Mouse (Mus musculus): ENCODE data around the gene Ldb3.
A peak's percentile ranks its signal among the peaks of the same experiment; 100 is the strongest.

Ldb3 gene

GRCm38 (mm10) chr14:34588498-34588897 lies at the start of gene Ldb3:
Gene Ldb3, minus strand, starts transcription at chr14:34588682.
- no peak for DNase-seq (ENCODE audit: low read depth, low spot score)

GRCm38 (mm10) chr14:34635721-34636120 lies 47.2 kb upstream of the Ldb3 start:
- DNase-seq (ENCODE audit: low read depth, low spot score): no peak

- no peak for DNase-seq (ENCODE audit: low read depth, low spot score)
Measured at GRCm38 (mm10) chr14:34635192-34635591, 46.7 kb upstream of the Ldb3 start.

DNA sequence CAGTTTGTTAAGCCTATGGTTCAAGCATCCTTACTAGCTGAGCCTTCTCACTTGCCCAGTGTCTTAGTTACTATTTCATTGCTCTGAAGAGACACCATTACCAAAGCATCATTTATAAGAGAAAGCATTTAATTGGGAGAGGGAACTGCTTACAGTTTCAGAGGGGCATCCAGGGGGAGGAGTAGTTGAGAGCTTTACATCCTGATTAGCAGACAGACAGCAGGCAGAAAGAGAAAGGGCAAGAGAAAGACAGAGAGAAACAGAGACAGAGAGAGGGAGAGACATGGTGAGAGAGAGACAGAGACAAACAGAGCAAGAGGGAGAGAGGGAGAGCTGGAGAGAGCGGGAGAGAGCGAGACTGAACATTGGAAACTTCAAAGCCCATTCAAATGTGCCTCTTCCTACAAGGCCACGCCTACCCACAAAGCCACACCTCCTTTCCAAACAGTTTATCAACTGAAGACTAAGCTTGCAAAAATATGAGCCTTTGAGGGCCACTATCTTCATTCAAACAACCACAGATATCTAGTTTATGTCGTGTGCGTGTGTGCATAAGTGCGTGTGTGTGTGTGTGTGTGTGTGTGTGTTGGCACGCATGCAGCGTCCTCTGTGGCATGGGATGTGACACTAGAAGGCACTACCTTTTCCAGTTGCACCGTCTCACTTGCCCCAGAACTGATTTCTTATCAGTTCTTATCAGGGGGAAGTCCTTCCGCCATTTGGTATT lies 44.4 kb upstream of the Ldb3 start:
- no peak for DNase-seq (ENCODE audit: low read depth, low spot score)

- no peak for DNase-seq (ENCODE audit: low read depth, low spot score)
Measured at GRCm38 (mm10) chr14:34626824-34627223, 38.3 kb upstream of the Ldb3 start.

DNA sequence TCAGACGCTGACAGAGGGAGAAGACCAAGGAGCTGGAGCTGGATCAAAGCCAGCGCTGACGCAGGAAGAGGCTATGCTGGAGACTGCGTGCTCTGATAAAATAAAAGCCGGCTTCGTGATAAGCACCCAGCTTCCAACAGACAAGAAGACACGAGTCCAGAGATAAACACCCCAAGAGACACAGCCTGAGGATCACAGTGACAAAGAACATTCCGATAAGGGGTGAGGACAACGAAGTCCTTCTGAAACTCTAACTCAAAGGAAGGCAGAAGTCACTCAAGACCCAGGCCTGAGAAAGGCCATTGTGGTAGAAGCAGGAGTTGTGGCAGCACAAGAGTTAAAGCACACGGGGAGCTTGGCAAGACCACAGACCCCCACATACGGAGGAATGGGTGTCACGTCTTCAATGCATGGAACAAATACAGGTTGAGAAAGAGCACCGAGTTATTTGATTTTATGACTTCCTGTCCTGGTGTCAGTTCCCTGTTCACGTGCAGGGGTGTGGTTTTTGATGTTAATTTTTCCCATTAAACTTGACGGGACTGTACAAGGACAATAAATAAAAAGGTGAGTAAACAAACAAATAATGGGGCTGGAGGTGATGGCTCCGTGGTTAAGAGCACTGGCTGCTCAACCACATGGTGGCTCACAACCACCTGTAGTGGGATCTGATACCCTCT lies 35.2 kb upstream of the Ldb3 start:
- DNase-seq (ENCODE audit: low read depth, low spot score): no peak

GRCm38 (mm10) chr14:34623074-34623473 lies 34.6 kb upstream of the Ldb3 start:
- no peak for DNase-seq (ENCODE audit: low read depth, low spot score)

- no peak for DNase-seq (ENCODE audit: low read depth, low spot score)
Measured at GRCm38 (mm10) chr14:34620611-34621376, 32.3 kb upstream of the Ldb3 start.

DNA sequence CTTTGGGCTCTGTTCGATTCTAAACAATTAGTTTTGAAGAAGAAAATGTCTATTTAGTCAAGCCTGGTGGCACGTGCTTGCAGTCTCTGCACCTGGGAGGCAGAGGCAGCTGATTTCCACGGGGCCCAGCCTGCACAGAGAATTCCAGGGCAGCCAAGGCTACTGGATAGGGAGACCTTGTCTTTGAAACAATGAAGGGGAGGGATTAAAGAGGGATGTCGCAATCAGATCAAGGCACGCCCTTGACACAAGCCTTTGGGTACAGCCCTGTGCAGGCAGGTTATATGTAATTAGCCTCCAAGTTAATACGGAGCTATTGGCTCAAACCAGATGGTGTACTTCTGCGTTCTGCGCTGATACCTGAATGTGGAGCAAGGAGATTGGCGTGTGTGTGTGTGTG lies 30.3 kb upstream of the Ldb3 start:
- DNase-seq (ENCODE audit: low read depth, low spot score): no peak

GRCm38 (mm10) chr14:34616821-34617220 lies 28.3 kb upstream of the Ldb3 start:
- DNase-seq (ENCODE audit: low read depth, low spot score): peak; percentile 73

GRCm38 (mm10) chr14:34615625-34616024 lies 27.1 kb upstream of the Ldb3 start:
- no peak for DNase-seq (ENCODE audit: low read depth, low spot score)

GRCm38 (mm10) chr14:34615082-34615481 lies 26.6 kb upstream of the Ldb3 start:
- no peak for DNase-seq (ENCODE audit: low read depth, low spot score)

DNA sequence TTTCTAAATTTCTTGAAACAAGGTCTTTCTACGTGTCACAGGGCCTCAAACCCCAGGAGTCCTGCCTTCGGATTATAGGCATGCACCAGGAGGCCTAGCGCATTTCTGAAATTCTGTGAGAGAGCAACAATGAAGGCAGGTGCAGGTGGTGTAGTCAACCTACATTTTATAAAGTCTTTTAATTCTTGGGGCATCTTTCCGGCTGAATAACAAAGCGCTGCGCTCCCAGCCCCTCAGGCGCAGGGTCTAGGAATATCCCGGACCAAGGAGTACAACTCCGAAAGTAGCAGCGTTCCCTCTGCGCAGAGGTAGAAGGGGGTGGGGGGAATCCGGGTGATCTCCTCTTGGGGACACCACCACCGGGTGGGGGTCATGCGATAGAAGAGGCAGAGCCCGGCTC lies 26.1 kb upstream of the Ldb3 start:
- no peak for DNase-seq (ENCODE audit: low read depth, low spot score)

DNA sequence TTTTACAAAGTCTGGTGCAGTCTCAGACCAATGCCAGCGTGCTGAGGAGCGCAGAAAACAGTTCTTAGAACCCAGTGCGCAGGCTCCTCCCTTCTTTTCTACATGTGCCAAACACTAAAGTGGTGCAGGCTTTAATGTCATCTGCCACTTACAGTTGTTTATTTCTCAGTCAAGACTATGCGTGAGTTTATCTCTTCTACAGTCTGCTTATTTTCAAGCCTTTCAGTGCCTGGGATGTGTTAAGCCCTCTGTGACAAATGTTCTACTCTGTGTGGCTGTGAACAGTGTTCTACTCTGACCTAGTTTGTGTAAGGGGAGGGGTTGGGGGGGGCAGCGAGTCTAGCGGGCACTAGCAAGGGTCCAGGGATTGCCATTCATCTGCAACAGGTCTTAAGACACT lies 25.0 kb upstream of the Ldb3 start:
- no peak for DNase-seq (ENCODE audit: low read depth, low spot score)

DNA sequence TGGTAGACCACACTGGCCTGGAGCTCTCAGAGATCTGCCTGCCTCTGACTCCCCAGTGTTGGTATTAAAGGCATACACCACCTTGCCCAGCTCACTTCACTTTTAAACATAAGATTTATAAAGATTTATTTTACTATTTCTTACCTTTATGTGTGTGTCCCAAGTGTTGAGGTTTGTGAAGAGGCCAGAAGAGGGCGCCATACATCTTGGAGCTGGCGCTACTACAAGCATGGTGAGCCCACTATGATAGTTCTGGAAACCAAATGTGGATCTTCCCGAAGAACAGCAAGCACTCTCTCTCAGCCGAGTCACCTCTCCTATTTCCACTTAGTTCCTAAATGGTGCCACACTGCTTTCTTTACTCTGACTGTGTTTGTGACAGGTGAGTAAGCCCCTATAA lies 23.7 kb upstream of the Ldb3 start:
- no peak for DNase-seq (ENCODE audit: low read depth, low spot score)

GRCm38 (mm10) chr14:34611591-34611990 lies 23.1 kb upstream of the Ldb3 start:
- peak; percentile 57 for DNase-seq (ENCODE audit: low read depth, low spot score)

DNA sequence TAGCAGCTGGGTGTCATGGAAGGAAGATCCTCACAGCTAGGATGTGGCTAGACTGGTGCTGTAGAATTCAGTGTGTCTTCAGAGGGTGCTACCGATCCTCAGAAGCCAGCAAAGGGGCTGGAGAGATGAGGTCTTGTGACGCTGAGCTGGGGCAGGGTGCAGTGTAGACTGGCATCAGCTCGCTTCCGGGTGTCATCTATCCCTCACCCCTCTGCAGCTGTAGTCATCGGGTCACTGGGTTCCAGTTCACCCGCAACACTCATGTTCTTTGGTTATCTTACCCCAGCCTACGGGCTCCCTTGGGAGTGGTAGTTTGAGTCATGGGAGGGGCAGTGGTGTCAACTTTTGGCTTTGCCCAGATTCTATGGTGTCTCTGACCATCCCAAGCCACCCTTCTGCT lies 13.4 kb upstream of the Ldb3 start:
- DNase-seq (ENCODE audit: low read depth, low spot score): no peak

- no peak for DNase-seq (ENCODE audit: low read depth, low spot score)
Measured at GRCm38 (mm10) chr14:34599941-34600340, 11.5 kb upstream of the Ldb3 start, which contains the start of gene Opn4. Gene Opn4, minus strand, starts transcription at chr14:34600142.

DNA sequence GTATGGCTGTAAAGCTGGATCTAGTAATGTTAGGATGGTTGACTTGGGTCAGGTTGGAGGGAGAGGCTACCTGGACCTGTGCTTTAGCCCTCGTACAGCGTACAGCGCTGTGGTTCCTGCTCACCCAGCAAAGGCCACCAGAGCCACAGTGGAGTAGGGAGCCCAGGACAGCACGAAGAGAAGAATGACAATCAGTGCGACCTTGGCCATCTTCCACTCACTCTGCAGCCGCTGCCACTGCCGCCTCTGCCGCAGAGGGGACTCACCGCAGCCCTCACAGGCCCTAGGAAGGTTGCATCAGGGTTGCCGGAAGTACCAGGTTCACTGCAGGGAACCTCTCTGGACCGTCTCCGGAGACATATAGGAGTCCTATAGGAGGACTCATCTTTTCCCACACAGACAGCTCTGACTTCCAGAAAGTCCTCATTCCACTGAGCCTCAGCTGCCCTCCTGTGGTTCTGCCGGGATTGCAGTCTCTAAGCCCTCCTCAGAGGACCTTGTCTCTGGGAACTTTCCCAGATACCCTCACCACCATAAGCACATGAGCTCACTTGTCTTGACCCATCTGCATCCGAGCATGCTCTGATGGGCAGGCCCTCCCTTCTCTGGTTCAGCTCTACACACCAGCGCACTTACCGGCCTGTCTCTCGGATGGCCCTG lies 7.2 kb upstream of the Ldb3 start:
- no peak for DNase-seq (ENCODE audit: low read depth, low spot score)

DNA sequence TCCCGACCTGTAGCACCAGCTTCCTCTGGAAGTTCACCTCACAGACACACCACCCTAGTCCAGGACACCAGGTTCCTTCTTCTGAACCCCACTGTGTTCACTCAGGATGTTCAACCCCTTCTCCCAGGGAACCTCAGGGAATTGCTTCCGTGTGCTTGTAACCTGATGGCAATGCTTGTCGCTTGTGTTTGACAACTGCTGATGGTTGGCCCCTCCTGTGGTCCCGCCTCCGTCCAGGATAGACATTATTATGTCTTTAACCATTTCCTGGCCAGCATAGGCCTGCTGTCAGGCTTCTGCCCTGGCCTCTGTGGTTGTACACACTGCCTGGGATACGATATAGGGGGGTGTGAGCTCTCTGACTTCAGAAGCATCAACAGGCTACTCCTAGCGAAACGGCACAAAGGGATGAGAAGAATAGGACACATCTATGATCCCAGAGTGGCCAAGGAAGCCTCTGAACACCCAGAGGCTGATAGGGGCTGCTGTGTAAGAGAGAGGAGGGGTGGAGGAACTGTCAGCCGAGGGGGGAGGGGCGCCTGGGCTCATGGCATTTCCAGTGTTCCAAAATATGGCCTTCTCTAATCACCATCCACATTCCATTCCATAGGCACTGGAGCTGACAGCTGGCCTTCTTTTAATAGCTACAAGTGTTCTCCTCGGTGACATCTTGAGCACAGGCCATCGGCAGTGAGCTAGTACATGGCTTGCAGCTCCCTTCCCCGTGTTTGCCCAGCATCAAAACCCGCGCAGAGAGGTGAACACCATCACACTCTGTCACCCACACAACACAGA lies 3.5 kb upstream of the Ldb3 start:
- DNase-seq (ENCODE audit: low read depth, low spot score): no peak
